Mouse (Mus musculus) adrenal gland, adult 18-20 months (tissue): ENCODE measurements around the gene Dclre1b. TPM values are rescaled to one million over a fixed set of nuclear protein-coding genes. Genes with fewer than 3 reads are reported as not detected.
"Not testable (repeated sequence)": the region's sequence is repeated elsewhere in the genome, so short reads cannot be mapped to it uniquely, and the experiment has no call there.

Source experiments
- DNase-seq, 2 experiments: peaks; one replicate each; pipeline ENCODE4 v3.0.0; 2021 to 2022; ENCODE audit warnings: low spot score in 2 of 2
- long read RNA-seq, 2 experiments: library from polyadenylated mRNA; stranded (forward); transcript quantifications; one replicate each; pipeline ENCODE4 v2.0.0; 2021
- total RNA-seq, 2 experiments: library from RNA; stranded (reverse); gene quantifications; 1 replicate in 1 of 2; 2 replicates in 1 of 2; pipeline ENCODE4 v1.2.3; 2021

The Dclre1b gene
- 10 to 100 TPM; 11.7 to 14.1 TPM for total RNA-seq
- long read RNA-seq, experiment 1, full-length matches to known transcripts: 4 of 6 reads
- long read RNA-seq, experiment 1, partial matches to known transcripts: 0 of 6 reads
- long read RNA-seq, experiment 1, other reads (novel, unspliced or antisense): 2 of 6 reads
- long read RNA-seq, experiment 2, full-length matches to known transcripts: 6 of 8 reads
- long read RNA-seq, experiment 2, partial matches to known transcripts: 0 of 8 reads
- long read RNA-seq, experiment 2, other reads (novel, unspliced or antisense): 2 of 8 reads

GRCm38 (mm10) chr3:103808891-103809798 lies at the start of gene Dclre1b, which contains the start of the genes Ap4b1 and Gm43064:
Gene Dclre1b (minus strand): TSS chr3:103809444.
Gene Ap4b1 (plus strand): TSS chr3:103809520.
Gene Gm43064 (plus strand): TSS chr3:103809573.
- peak; percentile 88 to 90 for DNase-seq

GRCm38 (mm10) chr3:103857977-103858563 lies 48.8 kb upstream of the Dclre1b start:
- DNase-seq: no peak

GRCm38 (mm10) chr3:103857036-103857805 lies 48.0 kb upstream of the Dclre1b start:
- DNase-seq: no peak

- no peak for DNase-seq
These were observed 44.6 kb upstream of the Dclre1b start for GRCm38 (mm10) chr3:103853804-103854203.

- peak; percentile 19 to 33 for DNase-seq
These were observed 43.5 kb upstream of the Dclre1b start for GRCm38 (mm10) chr3:103852565-103853299.

- no peak for DNase-seq
These were observed 42.6 kb upstream of the Dclre1b start for GRCm38 (mm10) chr3:103851882-103852281.

- DNase-seq: no peak
These were observed 42.2 kb upstream of the Dclre1b start for GRCm38 (mm10) chr3:103851481-103851880.

GRCm38 (mm10) chr3:103850644-103851363 lies 41.6 kb upstream of the Dclre1b start:
- DNase-seq: no peak

- DNase-seq: not testable (repeated sequence)
These were observed 31.7 kb upstream of the Dclre1b start for GRCm38 (mm10) chr3:103840946-103841345.

GRCm38 (mm10) chr3:103840195-103840594 lies 31.0 kb upstream of the Dclre1b start:
- not testable (repeated sequence) for DNase-seq

- DNase-seq: no peak
These were observed 30.5 kb upstream of the Dclre1b start for GRCm38 (mm10) chr3:103839711-103840110.

- DNase-seq: no peak
These were observed 27.2 kb upstream of the Dclre1b start for GRCm38 (mm10) chr3:103836453-103836852.

- DNase-seq: no peak
These were observed 26.7 kb upstream of the Dclre1b start for GRCm38 (mm10) chr3:103835951-103836310.

- DNase-seq: no peak
These were observed 26.2 kb upstream of the Dclre1b start for GRCm38 (mm10) chr3:103835272-103835950.

GRCm38 (mm10) chr3:103834001-103834400 lies 24.8 kb upstream of the Dclre1b start:
- DNase-seq: no peak

- no peak for DNase-seq
These were observed 23.2 kb upstream of the Dclre1b start, which contains the start of gene Bcl2l15 for GRCm38 (mm10) chr3:103832426-103832825. Gene Bcl2l15 (plus strand): TSS chr3:103832601.

GRCm38 (mm10) chr3:103831146-103831545 lies 21.9 kb upstream of the Dclre1b start:
- DNase-seq: no peak

GRCm38 (mm10) chr3:103830681-103831080 lies 21.4 kb upstream of the Dclre1b start:
- not testable (repeated sequence) for DNase-seq

- DNase-seq: no peak
These were observed 19.8 kb upstream of the Dclre1b start for GRCm38 (mm10) chr3:103829036-103829435.
